Mouse (Mus musculus): ENCODE measurements around the gene Hoxc4. TPM values are rescaled to one million over a fixed set of nuclear protein-coding genes. Genes with fewer than 3 reads are reported as not detected.

Gene Hoxc4
- polyA plus RNA-seq, 1 experiment from 2014 or later, result 8.6 TPM

GRCm38 (mm10) chr15:103069173-103069572, 50.4 kb downstream of the Hoxc4 start:
- WGBS, result 1% methylated on average over 18 of the region's 18 CpGs
- peak overlapping the region; percentile 21; the same call in 1 of the 2 replicates for H3K4me3 ChIP-seq (ENCODE audit: low read length)
- H3K27ac ChIP-seq (ENCODE audit: low read depth, low read length), result peak overlapping the region; percentile 77; the same call in 1 of the 2 replicates
- H3K36me3 ChIP-seq (ENCODE audit: control insufficient read depth, insufficient read depth, low read length), result no peaks in the 10 kb centered on the region
- H3K9me3 ChIP-seq (ENCODE audit: control insufficient read depth, low read length), result no peaks in the 10 kb centered on the region
- peak; percentile 81 for ATAC-seq (ENCODE audit: low FRiP score, low TSS enrichment)
- peak overlapping the region; percentile 46 for H3K9ac ChIP-seq (ENCODE audit: low read depth, low read length)
- H3K4me1 ChIP-seq (ENCODE audit: control insufficient read depth, insufficient read depth, low read length), result peaks cover 48% of the 10 kb centered on the region
- peak overlapping the region; percentile 50 for H3K4me2 ChIP-seq (replicated peaks; ENCODE audit: low read depth, low read length)
- H3K27me3 ChIP-seq (ENCODE audit: control insufficient read depth, insufficient read depth, low read length), result no peaks in the 10 kb centered on the region

- H3K27me3 ChIP-seq (ENCODE audit: control insufficient read depth, insufficient read depth, low read length), result no peaks in the 10 kb centered on the region
- H3K9ac ChIP-seq (ENCODE audit: low read depth, low read length), result no peak overlapping the region
- no peak overlapping the region for H3K27ac ChIP-seq (ENCODE audit: low read depth, low read length)
- no peak overlapping the region for H3K4me2 ChIP-seq (replicated peaks; ENCODE audit: low read depth, low read length)
- peaks cover 51% of the 10 kb centered on the region for H3K4me1 ChIP-seq (ENCODE audit: control insufficient read depth, insufficient read depth, low read length)
- H3K9me3 ChIP-seq (ENCODE audit: control insufficient read depth, low read length), result no peaks in the 10 kb centered on the region
- ATAC-seq (ENCODE audit: low FRiP score, low TSS enrichment), result no peak
- WGBS, result 39% methylated on average over 5 of the region's 5 CpGs
- no peaks in the 10 kb centered on the region for H3K36me3 ChIP-seq (ENCODE audit: control insufficient read depth, insufficient read depth, low read length)
- no peak overlapping the region for H3K4me3 ChIP-seq (ENCODE audit: low read length)
Observed at GRCm38 (mm10) chr15:103071266-103071665, 52.5 kb downstream of the Hoxc4 start.

GRCm38 (mm10) chr15:103074663-103075415, 56.1 kb downstream of the Hoxc4 start:
- Histone ChIP-seq H3K27me3 (ENCODE audit: control insufficient read depth, insufficient read depth, low read length) (no peaks in the 10 kb centered on the region), H3K27ac (ENCODE audit: low read depth, low read length) (peak overlapping the region; percentile 47; the same call in 1 of the 2 replicates), H3K9ac (ENCODE audit: low read depth, low read length) (no peak overlapping the region), H3K4me3 (ENCODE audit: low read length) (no peak overlapping the region), H3K4me1 (ENCODE audit: control insufficient read depth, insufficient read depth, low read length) (peaks cover 24% of the 10 kb centered on the region), H3K36me3 (ENCODE audit: control insufficient read depth, insufficient read depth, low read length) (no peaks in the 10 kb centered on the region), H3K4me2 (replicated peaks; ENCODE audit: low read depth, low read length) (no peak overlapping the region), H3K9me3 (ENCODE audit: control insufficient read depth, low read length) (no peaks in the 10 kb centered on the region)
- WGBS, result 11% methylated on average over 11 of the region's 11 CpGs
- peak; percentile 67 for ATAC-seq (ENCODE audit: low FRiP score, low TSS enrichment)

DNA sequence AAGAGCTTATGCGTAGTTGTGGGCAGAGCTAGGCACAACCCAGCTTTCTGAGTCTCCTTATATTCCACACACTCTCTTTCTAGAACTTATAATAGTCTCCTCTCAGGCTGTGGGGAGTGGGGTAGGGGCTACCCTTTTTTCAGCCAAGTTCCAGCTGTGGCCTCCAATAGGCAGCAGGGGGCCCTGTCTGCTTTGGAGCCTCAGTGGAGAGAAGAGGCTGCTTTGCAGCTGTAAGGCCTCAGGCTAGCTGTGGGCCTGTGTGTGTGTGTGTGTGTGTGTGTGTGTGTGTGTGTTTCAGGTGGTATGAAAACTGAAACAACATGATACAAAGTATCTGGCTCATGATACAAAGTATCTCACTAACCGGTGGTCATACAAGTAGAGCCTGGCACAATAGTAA, 58.9 kb downstream of the Hoxc4 start:
- peak; percentile 20; the same call in 1 of the 2 replicates for ATAC-seq (ENCODE audit: low FRiP score, low TSS enrichment)
- Histone ChIP-seq H3K9ac (ENCODE audit: low read depth, low read length) (no peak overlapping the region), H3K27me3 (ENCODE audit: control insufficient read depth, insufficient read depth, low read length) (no peaks in the 10 kb centered on the region), H3K4me1 (ENCODE audit: control insufficient read depth, insufficient read depth, low read length) (peaks cover 14% of the 10 kb centered on the region), H3K27ac (ENCODE audit: low read depth, low read length) (no peak overlapping the region), H3K36me3 (ENCODE audit: control insufficient read depth, insufficient read depth, low read length) (no peaks in the 10 kb centered on the region), H3K4me3 (ENCODE audit: low read length) (no peak overlapping the region), H3K4me2 (replicated peaks; ENCODE audit: low read depth, low read length) (no peak overlapping the region), H3K9me3 (ENCODE audit: control insufficient read depth, low read length) (no peaks in the 10 kb centered on the region)
- 88% methylated on average over 2 of the region's 2 CpGs for WGBS

DNA sequence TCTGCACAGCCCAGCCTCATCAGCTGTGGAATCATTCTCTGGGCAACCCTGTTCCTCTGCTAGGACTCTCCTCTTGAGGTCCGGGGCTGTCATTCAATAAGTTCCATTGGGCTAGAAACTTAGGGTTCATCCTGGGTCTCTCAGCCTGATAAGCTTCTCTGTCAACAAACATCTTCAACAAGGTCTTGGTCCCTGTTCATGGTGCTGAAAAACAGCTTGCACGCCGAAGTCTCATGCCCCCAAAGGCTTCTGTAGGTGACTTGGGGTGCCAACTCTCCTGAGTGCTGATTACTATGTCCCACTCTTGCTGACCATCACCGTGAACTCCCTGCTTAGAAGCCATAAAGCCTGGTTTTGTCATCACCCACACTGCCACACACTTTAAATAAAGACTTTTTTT, 63.9 kb downstream of the Hoxc4 start:
- ATAC-seq (ENCODE audit: low FRiP score, low TSS enrichment), result no peak
- no peaks in the 10 kb centered on the region for H3K9me3 ChIP-seq (ENCODE audit: control insufficient read depth, low read length)
- H3K4me1 ChIP-seq (ENCODE audit: control insufficient read depth, insufficient read depth, low read length), result peaks cover 17% of the 10 kb centered on the region
- H3K4me2 ChIP-seq (replicated peaks; ENCODE audit: low read depth, low read length), result no peak overlapping the region
- H3K4me3 ChIP-seq (ENCODE audit: low read length), result no peak overlapping the region
- H3K9ac ChIP-seq (ENCODE audit: low read depth, low read length), result no peak overlapping the region
- 56% methylated on average over 4 of the region's 4 CpGs for WGBS
- H3K36me3 ChIP-seq (ENCODE audit: control insufficient read depth, insufficient read depth, low read length), result no peaks in the 10 kb centered on the region
- peaks cover 16% of the 10 kb centered on the region; the same call in 1 of the 2 replicates for H3K27me3 ChIP-seq (ENCODE audit: control insufficient read depth, insufficient read depth, low read length)
- no peak overlapping the region for H3K27ac ChIP-seq (ENCODE audit: low read depth, low read length)

GRCm38 (mm10) chr15:103083598-103083997, 64.9 kb downstream of the Hoxc4 start:
- Histone ChIP-seq H3K4me1 (ENCODE audit: control insufficient read depth, insufficient read depth, low read length) (peaks cover 17% of the 10 kb centered on the region), H3K9me3 (ENCODE audit: control insufficient read depth, low read length) (no peaks in the 10 kb centered on the region), H3K4me3 (ENCODE audit: low read length) (no peak overlapping the region), H3K36me3 (ENCODE audit: control insufficient read depth, insufficient read depth, low read length) (no peaks in the 10 kb centered on the region), H3K27ac (ENCODE audit: low read depth, low read length) (no peak overlapping the region), H3K27me3 (ENCODE audit: control insufficient read depth, insufficient read depth, low read length) (peaks cover 16% of the 10 kb centered on the region; the same call in 1 of the 2 replicates), H3K4me2 (replicated peaks; ENCODE audit: low read depth, low read length) (no peak overlapping the region), H3K9ac (ENCODE audit: low read depth, low read length) (no peak overlapping the region)
- WGBS, result 96% methylated on average over 1 of the region's 1 CpGs
- ATAC-seq (ENCODE audit: low FRiP score, low TSS enrichment), result no peak

DNA sequence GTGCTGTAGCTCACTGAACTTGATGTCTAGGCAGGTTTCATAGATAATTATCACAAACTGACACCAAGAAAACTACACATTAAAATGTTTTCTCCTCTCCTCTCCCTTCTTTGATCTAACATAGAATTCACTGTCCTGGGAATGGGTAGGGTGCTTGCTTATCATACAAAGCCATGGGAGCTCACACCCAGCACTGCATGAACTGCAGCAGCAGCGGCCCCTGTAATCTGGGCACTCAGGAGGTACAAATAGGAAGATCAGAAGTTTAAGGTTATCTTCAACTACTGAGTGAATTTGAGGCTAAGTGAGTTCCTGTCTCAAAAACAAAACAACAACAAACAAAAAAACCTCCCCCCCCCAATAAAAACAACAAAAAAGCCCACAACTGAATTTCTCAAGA, 66.2 kb downstream of the Hoxc4 start:
- peaks cover 16% of the 10 kb centered on the region; the same call in 1 of the 2 replicates for H3K27me3 ChIP-seq (ENCODE audit: control insufficient read depth, insufficient read depth, low read length)

GRCm38 (mm10) chr15:103085831-103086671, 67.3 kb downstream of the Hoxc4 start:
- WGBS, result 2% methylated on average over 61 of the region's 61 CpGs
- peak overlapping the region; percentile 43; the same call in 1 of the 2 replicates for H3K9ac ChIP-seq (ENCODE audit: low read depth, low read length)
- peaks cover 16% of the 10 kb centered on the region; the same call in 1 of the 2 replicates for H3K27me3 ChIP-seq (ENCODE audit: control insufficient read depth, insufficient read depth, low read length)

More for the DNA sequence above, 66.2 kb downstream of the Hoxc4 start:
- WGBS, result 81% methylated on average over 1 of the region's 1 CpGs
- peaks cover 17% of the 10 kb centered on the region for H3K4me1 ChIP-seq (ENCODE audit: control insufficient read depth, insufficient read depth, low read length)
- H3K36me3 ChIP-seq (ENCODE audit: control insufficient read depth, insufficient read depth, low read length), result no peaks in the 10 kb centered on the region
- no peak for ATAC-seq (ENCODE audit: low FRiP score, low TSS enrichment)
- H3K27ac ChIP-seq (ENCODE audit: low read depth, low read length), result no peak overlapping the region
- H3K4me3 ChIP-seq (ENCODE audit: low read length), result no peak overlapping the region
- H3K4me2 ChIP-seq (replicated peaks; ENCODE audit: low read depth, low read length), result no peak overlapping the region
- no peak overlapping the region for H3K9ac ChIP-seq (ENCODE audit: low read depth, low read length)
- H3K9me3 ChIP-seq (ENCODE audit: control insufficient read depth, low read length), result no peaks in the 10 kb centered on the region

More at GRCm38 (mm10) chr15:103085831-103086671, 67.3 kb downstream of the Hoxc4 start:
- no peaks in the 10 kb centered on the region for H3K9me3 ChIP-seq (ENCODE audit: control insufficient read depth, low read length)
- peak overlapping the region; percentile 32 for H3K4me3 ChIP-seq (ENCODE audit: low read length)
- H3K27ac ChIP-seq (ENCODE audit: low read depth, low read length), result no peak overlapping the region
- H3K4me1 ChIP-seq (ENCODE audit: control insufficient read depth, insufficient read depth, low read length), result peaks cover 20% of the 10 kb centered on the region
- peak overlapping the region; percentile 66 for H3K4me2 ChIP-seq (replicated peaks; ENCODE audit: low read depth, low read length)
- ATAC-seq (ENCODE audit: low FRiP score, low TSS enrichment), result peak; percentile 24; the same call in 1 of the 2 replicates
- H3K36me3 ChIP-seq (ENCODE audit: control insufficient read depth, insufficient read depth, low read length), result no peaks in the 10 kb centered on the region
